Mouse (Mus musculus) limb, embryonic 15.5 days (tissue): ENCODE data around the gene 1700013H16Rik. TPM values are rescaled to one million over a fixed set of nuclear protein-coding genes. Genes with fewer than 3 reads are reported as not detected.
A peak's percentile ranks its signal among the peaks of the same experiment; 100 is the strongest.
"Not testable (repeated sequence)": the region's sequence is repeated elsewhere in the genome, so short reads cannot be mapped to it uniquely, and the experiment has no call there.

Experiments
- ATAC-seq: fragments of 200-750 bp; cut with Nextera tagmentation; 2 replicates; pipeline ENCODE4 v1.8.0; 2017; ENCODE audit warnings: low read depth, moderate TSS enrichment; ENCODE audit not compliant: insufficient number of reproducible peaks, low FRiP score, low TSS enrichment
- H3K27ac ChIP-seq: fragments of 300-500 bp; sonication (generic); 2 replicates; pipeline ENCODE4 v1.5.1; 2015; ENCODE audit warnings: moderate library complexity, mild to moderate bottlenecking, inconsistent platforms
- H3K27me3 ChIP-seq: fragments of 300-500 bp; sonication (generic); 2 replicates; pipeline ENCODE4 v1.6.1; 2015; ENCODE audit warnings: inconsistent platforms
- H3K36me3 ChIP-seq: fragments of 300-500 bp; sonication (generic); 2 replicates; pipeline ENCODE4 v1.6.1; 2015; ENCODE audit warnings: inconsistent platforms
- H3K4me1 ChIP-seq: fragments of 300-500 bp; sonication (generic); 2 replicates; pipeline ENCODE4 v1.6.1; 2015; ENCODE audit warnings: inconsistent platforms
- H3K4me2 ChIP-seq: fragments of 300-500 bp; sonication (generic); 2 replicates; pipeline ENCODE4 v1.6.1; 2015; ENCODE audit warnings: mild to moderate bottlenecking, inconsistent platforms
- H3K4me3 ChIP-seq: fragments of 300-500 bp; sonication (generic); 2 replicates; pipeline ENCODE4 v1.5.1; 2015; ENCODE audit warnings: mild to moderate bottlenecking, inconsistent platforms
- H3K9ac ChIP-seq: fragments of 300-500 bp; sonication (generic); 2 replicates; pipeline ENCODE4 v1.6.1; 2015; ENCODE audit warnings: inconsistent platforms
- H3K9me3 ChIP-seq: fragments of 300-500 bp; sonication (generic); 2 replicates; pipeline ENCODE4 v1.6.1; 2016; ENCODE audit warnings: inconsistent platforms
- WGBS: fragments of 180-500 bp; shearing (Covaris S2); methylation state at CpG from one replicate; pipeline ENCODE4 v1.1.7; 2015; 5-methylcytosine and 5-hydroxymethylcytosine counted together
- polyA plus RNA-seq: library from polyadenylated mRNA; unstranded; fragments of >200 nt; fragmentation: Nextera tagmentation; extraction: Ambion mirVana; gene quantifications from 2 replicates; pipeline ENCODE4 v1.2.1, GENCODE M21; 2015

1700013H16Rik gene
- not detected in 2 replicates for polyA plus RNA-seq

GRCm38 (mm10) chrX:53757736-53758135, at the start of gene 1700013H16Rik:
TSS of gene 1700013H16Rik (minus strand) at chrX:53757831.
- Histone ChIP-seq H3K4me3 (no peak within 1 kb of the TSS), H3K4me2 (no peak within 1 kb of the TSS), H3K9me3 (no peaks in the 10 kb centered on the region; the same call in 1 of the 2 replicates), H3K36me3 (no peaks in the 10 kb centered on the region), H3K9ac (no peak within 1 kb of the TSS), H3K4me1 (no peaks in the 10 kb centered on the region), H3K27ac (no peak within 1 kb of the TSS), H3K27me3 (no peaks in the 10 kb centered on the region)
- WGBS = 92% methylated on average over 16 of the region's 16 CpGs
- no peak for ATAC-seq

- Histone ChIP-seq H3K27me3 (no peaks in the 10 kb centered on the region), H3K9ac (no peak overlapping the region), H3K27ac (no peak overlapping the region), H3K4me3 (no peak overlapping the region), H3K4me1 (no peaks in the 10 kb centered on the region), H3K4me2 (no peak overlapping the region), H3K36me3 (no peaks in the 10 kb centered on the region), H3K9me3 (no peaks in the 10 kb centered on the region)
- 34% methylated on average over 3 of the region's 3 CpGs for WGBS
- no peak for ATAC-seq
Observed at GRCm38 (mm10) chrX:53799074-53799473, 41.4 kb upstream of the 1700013H16Rik start.

- WGBS = 82% methylated on average over 11 of the region's 11 CpGs
- not testable (repeated sequence) for ATAC-seq, H3K9me3 ChIP-seq, H3K4me3 ChIP-seq, H3K36me3 ChIP-seq, H3K27me3 ChIP-seq, H3K9ac ChIP-seq, H3K4me2 ChIP-seq, H3K27ac ChIP-seq, H3K4me1 ChIP-seq
Observed at GRCm38 (mm10) chrX:53797519-53797918, 39.9 kb upstream of the 1700013H16Rik start, which contains the start of gene Xlr. TSS of gene Xlr (minus strand) at chrX:53797706.

GRCm38 (mm10) chrX:53776276-53776675, 18.6 kb upstream of the 1700013H16Rik start, which contains the start of gene Zfp36l3:
TSS of gene Zfp36l3 (minus strand) at chrX:53776394.
- Histone ChIP-seq H3K4me2 (no peak within 1 kb of the TSS), H3K36me3 (no peaks in the 10 kb centered on the region), H3K27me3 (no peaks in the 10 kb centered on the region), H3K27ac (no peak within 1 kb of the TSS), H3K4me1 (no peaks in the 10 kb centered on the region), H3K9me3 (no peaks in the 10 kb centered on the region), H3K9ac (no peak within 1 kb of the TSS), H3K4me3 (no peak within 1 kb of the TSS)
- ATAC-seq = no peak
- 87% methylated on average over 12 of the region's 12 CpGs for WGBS

GRCm38 (mm10) chrX:53752851-53753250, 4.8 kb downstream of the 1700013H16Rik start:
- Histone ChIP-seq H3K9me3 (no peaks in the 10 kb centered on the region; the same call in 1 of the 2 replicates), H3K9ac (no peak overlapping the region), H3K27me3 (no peaks in the 10 kb centered on the region), H3K27ac (no peak overlapping the region), H3K4me2 (no peak overlapping the region), H3K4me1 (no peaks in the 10 kb centered on the region), H3K4me3 (no peak overlapping the region), H3K36me3 (no peaks in the 10 kb centered on the region)
- no peak for ATAC-seq
- WGBS = 90% methylated on average over 1 of the region's 1 CpGs

GRCm38 (mm10) chrX:53728967-53729366, 28.7 kb downstream of the 1700013H16Rik start:
- Histone ChIP-seq H3K27ac (no peak overlapping the region), H3K4me2 (no peak overlapping the region), H3K27me3 (no peaks in the 10 kb centered on the region), H3K9me3 (no peaks in the 10 kb centered on the region), H3K4me3 (no peak overlapping the region), H3K36me3 (no peaks in the 10 kb centered on the region), H3K4me1 (no peaks in the 10 kb centered on the region), H3K9ac (no peak overlapping the region)
- no peak for ATAC-seq
- 79% methylated on average over 2 of the region's 2 CpGs for WGBS

- Histone ChIP-seq H3K4me3 (no peak within 1 kb of the TSS), H3K4me1 (no peaks in the 10 kb centered on the region), H3K9me3 (no peaks in the 10 kb centered on the region), H3K27ac (no peak within 1 kb of the TSS), H3K9ac (no peak within 1 kb of the TSS), H3K27me3 (no peaks in the 10 kb centered on the region), H3K4me2 (no peak within 1 kb of the TSS), H3K36me3 (no peaks in the 10 kb centered on the region)
- WGBS = 81% methylated on average over 11 of the region's 11 CpGs
- ATAC-seq = no peak
Observed at GRCm38 (mm10) chrX:53724596-53724995, 33.0 kb downstream of the 1700013H16Rik start, which contains the start of gene 4930502E18Rik. TSS of gene 4930502E18Rik (plus strand) at chrX:53724826.

GRCm38 (mm10) chrX:53716323-53717182, 41.1 kb downstream of the 1700013H16Rik start:
- ATAC-seq = 0 out of 2 replicates have a peak, but pooled peaks have one; percentile 67
- Histone ChIP-seq H3K4me2 (peak overlapping the region; percentile 52), H3K36me3 (no peaks in the 10 kb centered on the region), H3K4me1 (no peaks in the 10 kb centered on the region), H3K9ac (peak overlapping the region; percentile 26; the same call in 1 of the 2 replicates), H3K9me3 (no peaks in the 10 kb centered on the region), H3K4me3 (peak overlapping the region; percentile 33), H3K27ac (no peak overlapping the region), H3K27me3 (no peaks in the 10 kb centered on the region)
- WGBS = 26% methylated on average over 44 of the region's 49 CpGs

- H3K4me2 ChIP-seq = peak overlapping the region; percentile 52
- H3K4me3 ChIP-seq = peak overlapping the region; percentile 33
- H3K9me3 ChIP-seq = no peaks in the 10 kb centered on the region
- 29% methylated on average over 2 of the region's 2 CpGs for WGBS
- H3K27me3 ChIP-seq = no peaks in the 10 kb centered on the region
- no peak overlapping the region for H3K27ac ChIP-seq
- H3K36me3 ChIP-seq = no peaks in the 10 kb centered on the region
- no peaks in the 10 kb centered on the region for H3K4me1 ChIP-seq
- ATAC-seq = no peak
- H3K9ac ChIP-seq = no peak overlapping the region
Observed at GRCm38 (mm10) chrX:53715942-53716322, 41.7 kb downstream of the 1700013H16Rik start.

GRCm38 (mm10) chrX:53702673-53703072, 55.0 kb downstream of the 1700013H16Rik start:
- no peaks in the 10 kb centered on the region for H3K36me3 ChIP-seq

GRCm38 (mm10) chrX:53699225-53699624, 58.4 kb downstream of the 1700013H16Rik start:
- Histone ChIP-seq H3K9me3 (no peaks in the 10 kb centered on the region), H3K9ac (no peak overlapping the region), H3K36me3 (no peaks in the 10 kb centered on the region), H3K4me3 (no peak overlapping the region), H3K4me1 (no peaks in the 10 kb centered on the region), H3K27me3 (no peaks in the 10 kb centered on the region), H3K27ac (no peak overlapping the region), H3K4me2 (no peak overlapping the region)
- WGBS = 89% methylated on average over 2 of the region's 2 CpGs
- ATAC-seq = no peak

More at GRCm38 (mm10) chrX:53702673-53703072, 55.0 kb downstream of the 1700013H16Rik start:
- H3K4me3 ChIP-seq = no peak overlapping the region
- ATAC-seq = no peak
- H3K27ac ChIP-seq = no peak overlapping the region
- no peak overlapping the region for H3K9ac ChIP-seq
- H3K4me1 ChIP-seq = no peaks in the 10 kb centered on the region
- H3K27me3 ChIP-seq = no peaks in the 10 kb centered on the region
- H3K9me3 ChIP-seq = no peaks in the 10 kb centered on the region
- no peak overlapping the region for H3K4me2 ChIP-seq
- WGBS = 64% methylated on average over 3 of the region's 3 CpGs
